Comparison of ENCODE assay signal across 13 mouse cellular contexts in genomic region chr2:167118046-167118445, GRCm38 (mm10). TPM values are rescaled to one million over a fixed set of nuclear protein-coding genes. Genes with fewer than 3 reads are reported as not detected.
A peak's percentile ranks its signal among the peaks of the same experiment; 100 is the strongest.
DNase-seq lines count a peak whose midpoint lies in the region; ATAC-seq and TF ChIP-seq lines count a peak whose summit lies in the region.
"Had no signal": no experiment of that assay in that cellular context is flagged by ENCODE, and none has a peak within 500 bp of the region (broad histone marks: within the 10 kb centered on the region; RNA-seq: fewer than 3 reads in every experiment).

No protein-coding gene starts in this region.

- no peaks in the 10 kb centered on the region for H3K9me3 ChIP-seq in liver, postnatal 0 days (ENCODE audit: low read length)
- H3K9me3 ChIP-seq in midbrain, embryonic 15.5 days = no peaks in the 10 kb centered on the region
- H3K9me3 ChIP-seq: heart, embryonic 13.5 days; limb, embryonic 12.5 days; stomach, embryonic 15.5 days had no signal

- peak; percentile 48 for ATAC-seq in liver, postnatal 0 days
- ATAC-seq in midbrain, embryonic 15.5 days (replicated peaks) = no peak
- ATAC-seq: inflammation-experienced regulatory T-cells, adult 6 months had no signal

- no peak overlapping the region for H3K27ac ChIP-seq in liver, postnatal 0 days (ENCODE audit: low read depth)
- no peak overlapping the region for H3K27ac ChIP-seq in midbrain, embryonic 15.5 days
- H3K27ac ChIP-seq: heart, embryonic 13.5 days; limb, embryonic 12.5 days; stomach, embryonic 15.5 days had no signal

- TF ChIP-seq CTCF in liver, postnatal 0 days (IDR thresholded peaks at IDR 0.05; ENCODE audit: low read depth) = no peak

- H3K36me3 ChIP-seq in liver, postnatal 0 days (replicated peaks; ENCODE audit: insufficient read depth, low read length) = no peaks in the 10 kb centered on the region
- no peaks in the 10 kb centered on the region for H3K36me3 ChIP-seq in midbrain, embryonic 15.5 days (replicated peaks)
- H3K36me3 ChIP-seq: heart, embryonic 13.5 days; limb, embryonic 12.5 days; stomach, embryonic 15.5 days had no signal

- WGBS in liver, postnatal 0 days (ENCODE audit: insufficient replicate concordance) = 60% methylated on average over 10 of the region's 10 CpGs
- WGBS in midbrain, embryonic 15.5 days = 83% methylated on average over 10 of the region's 10 CpGs

- no peaks in the 10 kb centered on the region for H3K27me3 ChIP-seq in liver, postnatal 0 days (ENCODE audit: insufficient read depth, low read length)
- H3K27me3 ChIP-seq in midbrain, embryonic 15.5 days (replicated peaks) = no peaks in the 10 kb centered on the region
- H3K27me3 ChIP-seq: limb, embryonic 12.5 days; stomach, embryonic 15.5 days had no signal

- H3K4me1 ChIP-seq in liver, postnatal 0 days (ENCODE audit: insufficient read depth) = no peaks in the 10 kb centered on the region
- no peaks in the 10 kb centered on the region for H3K4me1 ChIP-seq in midbrain, embryonic 15.5 days

- no peak for TF ChIP-seq EP300 in liver, postnatal 0 days (IDR thresholded peaks at IDR 0.05; ENCODE audit: low read depth)

- DNase-seq in liver, postnatal 0 days = no peak
- DNase-seq in liver = no peak
- DNase-seq in heart, adult 9 months (ENCODE audit: low spot score in 2 of 2) = peak; percentile 76 to 93
- DNase-seq in kidney, postnatal 36 days = peak; percentile 69 to 86
- peak; percentile 60 for DNase-seq in urinary bladder, postnatal 25 days (ENCODE audit: low spot score)
- no peak for DNase-seq in neural tube, embryonic 10.5 days (ENCODE audit: extremely low spot score, low spot score)
- DNase-seq: retina, postnatal 1 day had no signal

- no peak overlapping the region for H3K9ac ChIP-seq in liver, postnatal 0 days (replicated peaks)
- H3K9ac ChIP-seq in midbrain, embryonic 15.5 days = no peak overlapping the region
- H3K9ac ChIP-seq: heart, embryonic 13.5 days; limb, embryonic 12.5 days; stomach, embryonic 15.5 days had no signal

- no peak overlapping the region for H3K4me3 ChIP-seq in liver, postnatal 0 days (ENCODE audit: low read depth, low read length)
- no peak overlapping the region for H3K4me3 ChIP-seq in midbrain, embryonic 15.5 days
- H3K4me3 ChIP-seq: heart, embryonic 13.5 days; limb, embryonic 12.5 days; myocyte; stomach, embryonic 15.5 days had no signal

- H3K4me2 ChIP-seq in liver, postnatal 0 days (ENCODE audit: low read depth, low read length) = no peak overlapping the region
- H3K4me2 ChIP-seq in midbrain, embryonic 15.5 days = no peak overlapping the region
- H3K4me2 ChIP-seq: heart, embryonic 13.5 days; limb, embryonic 12.5 days; stomach, embryonic 15.5 days had no signal

RNA-seq across cellular contexts. Expression of gene Znfx1, which starts 55.2 kb away (rescaled TPM):
- polyA plus RNA-seq in liver, postnatal 0 days (2015; fragmentation: Nextera tagmentation; extraction: Ambion mirVana) = 5.8 and 6.3 TPM in 2 replicates
- 9.5 and 10.1 TPM in 2 replicates for polyA plus RNA-seq in midbrain, embryonic 15.5 days (2015; fragmentation: Nextera tagmentation; extraction: Ambion mirVana)

Comparison
In these comparisons a context has a peak if more than half of its experiments do, and no peak if none do; other contexts are left out.
1. DNase-seq: peak in heart, adult 9 months (2 of 2), kidney, postnatal 36 days (2 of 2) and urinary bladder, postnatal 25 days (single experiment); none in liver, postnatal 0 days (single experiment), liver (single experiment) and neural tube, embryonic 10.5 days (single experiment).